Mouse (Mus musculus): ENCODE results near the gene Gm4969. TPM values are rescaled to one million over a fixed set of nuclear protein-coding genes. Genes with fewer than 3 reads are reported as not detected.

Gene Gm4969
- polyA plus RNA-seq, 1 experiment = not detected

DNA sequence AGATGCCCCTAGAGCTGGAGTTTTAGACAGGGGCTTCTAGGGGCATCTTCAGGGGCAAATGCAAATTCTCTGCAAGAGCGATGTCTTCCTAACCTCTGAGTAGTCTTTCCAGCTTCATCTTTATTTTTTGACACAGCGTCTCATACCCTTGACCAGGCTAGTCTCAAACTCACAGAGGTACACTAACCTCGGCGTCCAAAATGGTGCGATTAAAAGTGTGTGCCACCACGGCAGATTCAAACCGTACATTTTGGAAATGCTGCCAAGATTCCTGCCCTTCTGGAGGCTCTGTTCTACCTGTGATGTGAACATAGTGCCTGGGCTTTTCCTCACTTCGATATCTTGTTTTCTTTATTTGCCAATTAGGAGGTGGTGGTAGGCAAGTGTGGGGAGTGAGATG is 915 bp upstream of the Gm4969 start:
- Histone ChIP-seq H3K27ac (replicated peaks; ENCODE audit: low read depth, low read length) (no peak overlapping the region), H3K4me1 (ENCODE audit: control insufficient read depth, insufficient read depth, insufficient read length, low read length) (0 out of 2 replicates have a peak, but pooled peaks cover 6% of the 10 kb centered on the region), H3K4me3 (ENCODE audit: insufficient read depth, low read depth, low read length) (no peak overlapping the region)

DNA sequence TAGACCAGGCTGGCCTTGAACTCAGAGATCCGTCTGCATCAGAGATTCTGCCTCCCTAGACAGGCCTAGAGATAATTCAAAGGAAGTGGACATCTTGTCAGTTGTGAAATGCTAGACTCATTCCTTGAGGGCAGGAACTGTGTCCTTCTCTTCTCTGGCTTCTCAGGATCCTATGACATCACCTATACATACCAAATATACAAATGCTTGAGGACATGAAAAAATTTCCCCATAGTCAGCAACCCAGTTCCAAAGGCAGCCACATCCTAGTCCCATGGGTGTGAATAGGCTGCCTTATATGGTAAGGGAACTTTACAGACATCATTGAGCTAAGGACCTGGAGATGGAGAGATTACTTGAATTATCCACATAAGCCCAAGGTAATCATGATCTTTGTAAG is 8.6 kb downstream of the Gm4969 start:
- H3K4me1 ChIP-seq (ENCODE audit: control insufficient read depth, insufficient read depth, insufficient read length, low read length) = no peaks in the 10 kb centered on the region
- H3K27ac ChIP-seq (replicated peaks; ENCODE audit: low read depth, low read length) = no peak overlapping the region
- no peak overlapping the region for H3K4me3 ChIP-seq (ENCODE audit: insufficient read depth, low read depth, low read length)

- no peak overlapping the region for H3K4me3 ChIP-seq (ENCODE audit: insufficient read depth, low read depth, low read length)
These were observed 10.7 kb downstream of the Gm4969 start for GRCm38 (mm10) chr7:19107436-19107835.

GRCm38 (mm10) chr7:19104486-19104885 is 13.7 kb downstream of the Gm4969 start:
- Histone ChIP-seq H3K27ac (replicated peaks; ENCODE audit: low read depth, low read length) (no peak overlapping the region), H3K4me1 (ENCODE audit: control insufficient read depth, insufficient read depth, insufficient read length, low read length) (no peaks in the 10 kb centered on the region), H3K4me3 (ENCODE audit: insufficient read depth, low read depth, low read length) (no peak overlapping the region)

More at GRCm38 (mm10) chr7:19107436-19107835, 10.7 kb downstream of the Gm4969 start:
- Histone ChIP-seq H3K4me1 (ENCODE audit: control insufficient read depth, insufficient read depth, insufficient read length, low read length) (no peaks in the 10 kb centered on the region), H3K27ac (replicated peaks; ENCODE audit: low read depth, low read length) (no peak overlapping the region)

DNA sequence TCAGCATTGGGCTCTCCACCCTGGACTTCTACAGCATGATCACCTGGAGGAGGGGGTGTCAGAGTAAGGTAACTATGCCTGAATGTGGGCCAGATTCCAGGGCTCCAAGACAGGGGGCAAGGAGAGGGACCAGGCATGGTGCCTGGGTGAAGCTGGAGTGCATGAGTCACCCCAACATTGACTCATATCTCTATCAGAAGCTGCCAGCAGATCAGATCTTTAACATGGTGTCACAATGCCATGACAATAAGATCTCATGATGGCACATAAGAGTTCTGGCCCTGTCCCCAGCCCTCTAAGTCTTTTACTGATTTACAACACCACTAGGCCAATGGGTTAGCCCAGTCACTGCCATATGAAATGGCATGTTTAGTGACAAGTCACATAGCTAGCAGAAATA is 14.4 kb downstream of the Gm4969 start:
- Histone ChIP-seq H3K27ac (replicated peaks; ENCODE audit: low read depth, low read length) (no peak overlapping the region), H3K4me1 (ENCODE audit: control insufficient read depth, insufficient read depth, insufficient read length, low read length) (no peaks in the 10 kb centered on the region), H3K4me3 (ENCODE audit: insufficient read depth, low read depth, low read length) (no peak overlapping the region)

GRCm38 (mm10) chr7:19100290-19100689 is 17.9 kb downstream of the Gm4969 start:
- H3K4me3 ChIP-seq (ENCODE audit: insufficient read depth, low read depth, low read length) = no peak overlapping the region
- peaks cover 5% of the 10 kb centered on the region; the same call in 1 of the 2 replicates for H3K4me1 ChIP-seq (ENCODE audit: control insufficient read depth, insufficient read depth, insufficient read length, low read length)
- H3K27ac ChIP-seq (replicated peaks; ENCODE audit: low read depth, low read length) = no peak overlapping the region

- Histone ChIP-seq H3K27ac (replicated peaks; ENCODE audit: low read depth, low read length) (no peak overlapping the region), H3K4me3 (ENCODE audit: insufficient read depth, low read depth, low read length) (no peak overlapping the region), H3K4me1 (ENCODE audit: control insufficient read depth, insufficient read depth, insufficient read length, low read length) (peaks cover 5% of the 10 kb centered on the region; the same call in 1 of the 2 replicates)
These were observed 19.4 kb downstream of the Gm4969 start for GRCm38 (mm10) chr7:19098811-19099210.

DNA sequence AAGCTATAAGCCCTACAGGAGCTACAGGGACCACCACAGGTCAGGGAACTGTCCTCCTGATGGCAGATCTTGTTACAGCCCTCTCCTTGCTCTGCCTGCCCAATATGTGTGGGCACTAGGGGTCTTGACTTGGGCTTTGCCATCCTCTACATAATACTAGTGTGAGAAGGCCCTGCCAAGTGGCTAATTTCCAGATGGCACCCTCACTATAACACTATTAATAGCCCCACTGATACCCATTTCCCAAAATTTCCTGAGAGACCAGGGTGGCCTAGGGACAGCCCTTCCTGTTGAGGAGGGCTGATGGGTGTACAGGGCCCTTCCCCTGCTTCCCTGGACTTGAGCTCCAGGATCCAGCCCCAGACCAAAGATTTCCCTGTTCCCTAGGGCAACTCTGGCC is 20.3 kb downstream of the Gm4969 start:
- no peak overlapping the region for H3K4me3 ChIP-seq (ENCODE audit: insufficient read depth, low read depth, low read length)
- no peak overlapping the region for H3K27ac ChIP-seq (replicated peaks; ENCODE audit: low read depth, low read length)

GRCm38 (mm10) chr7:19097217-19097616 is 21.0 kb downstream of the Gm4969 start:
- H3K27ac ChIP-seq (replicated peaks; ENCODE audit: low read depth, low read length) = no peak overlapping the region

More for the DNA sequence above, 20.3 kb downstream of the Gm4969 start:
- peaks cover 5% of the 10 kb centered on the region; the same call in 1 of the 2 replicates for H3K4me1 ChIP-seq (ENCODE audit: control insufficient read depth, insufficient read depth, insufficient read length, low read length)

DNA sequence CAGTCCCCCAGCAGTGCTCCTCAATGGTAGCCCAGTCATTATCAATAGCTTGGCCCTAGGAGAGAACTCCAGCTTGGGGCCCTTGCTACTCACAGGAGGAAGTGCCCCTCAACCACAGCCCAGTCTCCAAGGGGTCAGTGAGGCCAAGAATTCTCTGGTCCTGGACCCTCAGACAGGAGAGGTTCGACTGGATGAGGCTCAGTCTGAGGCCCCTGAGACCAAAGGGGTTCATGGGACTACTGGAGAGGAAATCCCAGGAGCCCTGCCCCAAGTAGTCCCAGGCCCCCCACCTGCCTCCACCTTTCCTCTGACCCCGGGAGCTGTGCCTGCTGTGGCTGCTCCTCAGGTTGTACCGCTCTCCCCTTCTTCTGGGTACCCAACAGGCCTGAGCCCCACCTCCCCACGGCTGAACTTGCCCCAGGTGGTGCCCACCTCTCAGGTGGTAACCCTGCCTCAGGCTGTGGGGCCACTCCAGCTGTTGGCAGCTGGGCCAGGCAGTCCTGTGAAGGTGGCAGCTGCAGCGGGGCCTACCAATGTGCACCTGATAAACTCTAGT is 21.7 kb downstream of the Gm4969 start:
- H3K4me1 ChIP-seq (ENCODE audit: control insufficient read depth, insufficient read depth, insufficient read length, low read length) = peaks cover 5% of the 10 kb centered on the region; the same call in 1 of the 2 replicates
- H3K4me3 ChIP-seq (ENCODE audit: insufficient read depth, low read depth, low read length) = no peak overlapping the region
- H3K27ac ChIP-seq (replicated peaks; ENCODE audit: low read depth, low read length) = no peak overlapping the region

More at GRCm38 (mm10) chr7:19097217-19097616, 21.0 kb downstream of the Gm4969 start:
- H3K4me1 ChIP-seq (ENCODE audit: control insufficient read depth, insufficient read depth, insufficient read length, low read length) = peaks cover 5% of the 10 kb centered on the region; the same call in 1 of the 2 replicates
- H3K4me3 ChIP-seq (ENCODE audit: insufficient read depth, low read depth, low read length) = no peak overlapping the region

GRCm38 (mm10) chr7:19095751-19096110 is 22.4 kb downstream of the Gm4969 start:
- H3K4me1 ChIP-seq (ENCODE audit: control insufficient read depth, insufficient read depth, insufficient read length, low read length) = peaks cover 5% of the 10 kb centered on the region; the same call in 1 of the 2 replicates
- no peak overlapping the region for H3K27ac ChIP-seq (replicated peaks; ENCODE audit: low read depth, low read length)
- peak overlapping the region; percentile 83 for H3K4me3 ChIP-seq (ENCODE audit: insufficient read depth, low read depth, low read length)

GRCm38 (mm10) chr7:19094826-19095750 is 23.1 kb downstream of the Gm4969 start:
- Histone ChIP-seq H3K27ac (replicated peaks; ENCODE audit: low read depth, low read length) (peak overlapping the region; percentile 15; the same call in 1 of the 2 replicates), H3K4me1 (ENCODE audit: control insufficient read depth, insufficient read depth, insufficient read length, low read length) (peaks cover 5% of the 10 kb centered on the region; the same call in 1 of the 2 replicates), H3K4me3 (ENCODE audit: insufficient read depth, low read depth, low read length) (peak overlapping the region; percentile 83)

DNA sequence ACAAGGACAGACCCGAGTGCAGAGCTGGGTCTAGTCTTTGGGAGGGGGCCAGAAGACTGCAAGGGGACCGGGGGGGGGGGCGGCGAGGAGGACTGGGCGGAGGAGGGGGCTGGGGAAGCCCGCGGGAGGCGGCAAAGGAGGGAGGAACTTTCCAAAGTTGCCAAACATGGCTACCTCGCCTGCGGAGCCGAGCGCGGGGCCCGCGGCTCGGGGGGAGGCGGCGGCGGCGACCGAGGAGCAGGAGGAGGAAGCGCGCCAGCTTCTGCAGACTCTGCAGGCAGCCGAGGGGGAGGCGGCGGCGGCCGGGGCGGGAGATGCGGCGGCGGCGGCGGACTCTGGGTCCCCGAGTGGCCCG is 23.7 kb downstream of the Gm4969 start, which contains the start of gene Six5:
Gene Six5 (plus strand): TSS at position 124 of the 355 bp plus-strand sequence.
- H3K27ac ChIP-seq (replicated peaks; ENCODE audit: low read depth, low read length) = peak within 1 kb of the TSS; percentile 91
- H3K4me1 ChIP-seq (ENCODE audit: control insufficient read depth, insufficient read depth, insufficient read length, low read length) = peaks cover 5% of the 10 kb centered on the region; the same call in 1 of the 2 replicates
- peak within 1 kb of the TSS; percentile 83 for H3K4me3 ChIP-seq (ENCODE audit: insufficient read depth, low read depth, low read length)

DNA sequence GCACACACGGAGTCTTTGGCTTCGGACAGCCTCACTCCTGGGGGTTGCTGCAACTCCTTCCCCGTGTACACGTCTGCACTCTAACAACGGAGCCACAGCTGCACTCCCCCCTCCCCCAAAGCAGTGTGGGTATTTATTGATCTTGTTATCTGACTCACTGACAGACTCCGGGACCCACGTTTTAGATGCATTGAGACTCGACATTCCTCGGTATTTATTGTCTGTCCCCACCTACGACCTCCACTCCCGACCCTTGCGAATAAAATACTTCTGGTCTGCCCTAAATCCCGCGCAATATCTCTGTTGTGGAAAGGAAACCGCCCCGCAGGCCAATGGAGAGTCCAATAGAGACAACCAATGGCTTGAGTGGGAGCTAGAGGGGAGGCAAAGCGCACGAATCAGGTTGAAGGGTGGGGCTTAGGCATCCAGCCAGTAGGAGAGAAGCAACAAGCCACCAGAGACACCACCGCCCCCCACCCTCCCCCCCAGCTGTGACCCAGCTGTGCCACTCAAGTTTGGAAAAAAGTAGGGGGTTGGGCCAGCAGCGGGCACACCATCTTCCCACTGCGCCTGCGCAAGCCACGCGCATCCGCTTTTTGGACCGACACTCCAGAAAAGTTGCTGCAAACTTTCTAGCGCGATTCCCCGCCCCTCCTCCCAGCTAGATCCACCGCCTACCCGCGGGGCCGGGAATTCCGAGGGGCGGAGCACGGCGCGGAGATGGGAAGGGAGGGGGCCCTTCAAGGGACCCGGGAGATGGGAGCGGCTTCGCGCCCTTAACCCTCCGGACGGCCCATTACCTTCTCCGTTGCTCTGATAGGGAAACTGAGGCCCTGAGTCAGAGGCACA is 24.4 kb downstream of the Gm4969 start:
- Histone ChIP-seq H3K4me3 (ENCODE audit: insufficient read depth, low read depth, low read length) (peak overlapping the region; percentile 83), H3K4me1 (ENCODE audit: control insufficient read depth, insufficient read depth, insufficient read length, low read length) (peaks cover 5% of the 10 kb centered on the region; the same call in 1 of the 2 replicates), H3K27ac (replicated peaks; ENCODE audit: low read depth, low read length) (peak overlapping the region; percentile 91)

DNA sequence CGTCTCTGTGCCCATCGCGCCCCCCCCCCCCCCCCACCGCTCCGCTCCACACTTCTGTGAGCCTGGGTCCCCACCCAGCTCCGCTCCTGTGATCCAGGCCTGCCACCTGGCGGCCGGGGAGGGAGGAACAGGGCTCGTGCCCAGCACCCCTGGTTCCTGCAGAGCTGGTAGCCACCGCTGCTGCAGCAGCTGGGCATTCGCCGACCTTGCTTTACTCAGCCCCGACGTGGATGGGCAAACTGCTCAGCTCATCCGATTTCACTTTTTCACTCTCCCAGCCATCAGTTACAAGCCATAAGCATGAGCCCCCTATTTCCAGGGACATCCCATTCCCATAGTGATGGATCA is 25.0 kb downstream of the Gm4969 start:
- H3K27ac ChIP-seq (replicated peaks; ENCODE audit: low read depth, low read length) = no peak overlapping the region
- H3K4me3 ChIP-seq (ENCODE audit: insufficient read depth, low read depth, low read length) = peak overlapping the region; percentile 50
- H3K4me1 ChIP-seq (ENCODE audit: control insufficient read depth, insufficient read depth, insufficient read length, low read length) = peaks cover 5% of the 10 kb centered on the region; the same call in 1 of the 2 replicates

Measured in brown adipose tissue, adult 24 weeks (tissue).